9 mouse cellular contexts compared by ENCODE assay signal in genomic region chr2:52990874-52991687, GRCm38 (mm10).
DNase-seq lines count a peak whose midpoint lies in the region; ATAC-seq lines count a peak whose summit lies in the region.
"Had no signal": no experiment of that assay in that cellular context is flagged by ENCODE, and none has a peak within 500 bp of the region (broad histone marks: within the 10 kb centered on the region; RNA-seq: fewer than 3 reads in every experiment).

No protein-coding gene starts in this region.

- H3K36me3 ChIP-seq in neural tube, embryonic 13.5 days: no peaks in the 10 kb centered on the region
- no peaks in the 10 kb centered on the region for H3K36me3 ChIP-seq in heart, embryonic 10.5 days
- no peaks in the 10 kb centered on the region for H3K36me3 ChIP-seq in stomach, embryonic 16.5 days (ENCODE audit: control insufficient read depth, insufficient read depth, low read length)

- H3K9me3 ChIP-seq in neural tube, embryonic 13.5 days: no peaks in the 10 kb centered on the region
- no peaks in the 10 kb centered on the region for H3K9me3 ChIP-seq in heart, embryonic 10.5 days
- H3K9me3 ChIP-seq in stomach, embryonic 16.5 days (replicated peaks; ENCODE audit: control insufficient read depth, low read length): no peaks in the 10 kb centered on the region

- peak overlapping the region; percentile 62; the same call in 1 of the 2 replicates for H3K27ac ChIP-seq in neural tube, embryonic 13.5 days (replicated peaks)
- H3K27ac ChIP-seq in heart, embryonic 10.5 days: no peak overlapping the region; the same call in 1 of the 2 replicates
- peak overlapping the region; percentile 70 for H3K27ac ChIP-seq in stomach, embryonic 16.5 days (ENCODE audit: low read length)
- H3K27ac ChIP-seq: liver, embryonic 14.5 days had no signal

- DNase-seq in neural tube, embryonic 10.5 days (ENCODE audit: extremely low spot score, low spot score): no peak
- DNase-seq in heart, embryonic 10.5 days (ENCODE audit: low spot score): peak; percentile 69
- peak; percentile 31 to 55 for DNase-seq in kidney, postnatal 25 days
- DNase-seq in spleen, adult 18-20 months: no peak
- DNase-seq in right cerebral cortex, postnatal 4 days: no peak
- DNase-seq: cerebellum, adult 11 months had no signal

- peaks cover 21% of the 10 kb centered on the region for H3K4me1 ChIP-seq in neural tube, embryonic 13.5 days (replicated peaks)
- H3K4me1 ChIP-seq in heart, embryonic 10.5 days: 0 out of 2 replicates have a peak, but pooled peaks cover 6% of the 10 kb centered on the region
- H3K4me1 ChIP-seq in stomach, embryonic 16.5 days (ENCODE audit: control insufficient read depth, insufficient read depth, low read length): peaks cover 24% of the 10 kb centered on the region

- ATAC-seq in neural tube, embryonic 13.5 days (ENCODE audit: low read depth): no peak
- ATAC-seq in stomach, embryonic 16.5 days (ENCODE audit: insufficient read depth, low FRiP score): no peak

- H3K4me3 ChIP-seq in neural tube, embryonic 13.5 days: no peak overlapping the region
- H3K4me3 ChIP-seq in heart, embryonic 10.5 days: no peak overlapping the region
- no peak overlapping the region for H3K4me3 ChIP-seq in stomach, embryonic 16.5 days (replicated peaks; ENCODE audit: low read length)

- no peak overlapping the region for H3K4me2 ChIP-seq in neural tube, embryonic 13.5 days
- H3K4me2 ChIP-seq in stomach, embryonic 16.5 days (ENCODE audit: low read depth, low read length): 0 out of 2 replicates have a peak overlapping the region, but pooled peaks have one; percentile 22

- no peak overlapping the region for H3K9ac ChIP-seq in neural tube, embryonic 13.5 days
- H3K9ac ChIP-seq in stomach, embryonic 16.5 days (ENCODE audit: low read length): no peak overlapping the region
- H3K9ac ChIP-seq: liver, embryonic 14.5 days had no signal

- H3K27me3 ChIP-seq in neural tube, embryonic 13.5 days: no peaks in the 10 kb centered on the region
- H3K27me3 ChIP-seq in heart, embryonic 10.5 days (ENCODE audit: insufficient read depth, poor library complexity, severe bottlenecking): no peaks in the 10 kb centered on the region
- no peaks in the 10 kb centered on the region for H3K27me3 ChIP-seq in stomach, embryonic 16.5 days (ENCODE audit: control insufficient read depth, insufficient read depth, low read length)

- WGBS in neural tube, embryonic 13.5 days: 81% methylated on average over 9 of the region's 9 CpGs
- WGBS in heart, embryonic 10.5 days: 61% methylated on average over 9 of the region's 9 CpGs
- 45% methylated on average over 9 of the region's 9 CpGs for WGBS in stomach, embryonic 16.5 days

Comparison
In these comparisons a context has a peak if more than half of its experiments do, and no peak if none do; other contexts are left out.
1. DNase-seq: peak in heart, embryonic 10.5 days (single experiment) and kidney, postnatal 25 days (2 of 2); none in neural tube, embryonic 10.5 days (single experiment), spleen, adult 18-20 months (0 of 2) and right cerebral cortex, postnatal 4 days (single experiment).